Mouse (Mus musculus): ENCODE measurements around the gene Olfr53. TPM values are rescaled to one million over a fixed set of nuclear protein-coding genes. Genes with fewer than 3 reads are reported as not detected.
"Not testable (repeated sequence)": the region's sequence is repeated elsewhere in the genome, so short reads cannot be mapped to it uniquely, and the experiment has no call there.

Olfr53 gene
- total RNA-seq (2021), result not detected

DNA sequence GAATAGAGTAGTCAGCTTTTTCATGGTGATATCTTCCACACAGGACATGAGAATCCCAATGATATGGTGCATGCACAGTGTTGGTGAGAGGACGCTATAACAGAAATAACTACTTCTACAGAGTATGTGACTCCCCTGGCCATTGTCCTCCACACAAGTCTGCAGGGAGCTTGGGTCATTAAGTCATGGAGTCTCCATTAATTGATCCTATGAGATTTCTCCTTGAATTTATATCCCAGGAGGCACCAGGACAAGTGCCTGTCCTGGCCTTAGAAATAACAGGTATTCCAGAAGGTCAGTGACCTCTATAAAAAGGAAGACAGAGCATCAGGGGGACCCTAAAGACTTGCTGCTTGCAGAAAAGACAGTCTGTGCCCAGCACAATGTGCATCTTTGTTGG is at the start of gene Olfr53:
Gene Olfr53 (plus strand): TSS at position 301 of the 400 bp plus-strand sequence.
- intact Hi-C loops (cut with DNase I), result no loop called here
- no peak for DNase-seq

DNA sequence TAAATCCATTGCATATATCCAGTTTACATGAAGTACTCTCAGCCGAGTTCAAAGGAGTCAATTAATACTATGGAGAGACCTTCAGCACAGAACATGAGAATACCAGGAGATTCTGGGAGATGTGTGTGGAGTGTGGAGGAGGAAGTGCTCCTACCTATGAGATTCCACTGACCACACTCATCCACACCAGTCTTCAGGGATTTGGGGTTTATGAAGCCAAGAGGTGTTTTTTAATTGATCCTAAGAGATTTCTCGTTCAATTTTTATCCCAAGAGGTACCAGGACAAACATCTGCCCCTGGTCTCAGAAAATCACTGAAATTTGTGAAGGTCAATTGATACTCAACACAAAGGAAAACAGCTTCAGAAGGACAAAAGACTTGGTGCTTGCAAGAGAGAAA is 45.3 kb upstream of the Olfr53 start, which contains the start of gene Olfr46:
Gene Olfr46 (plus strand): TSS at position 301 of the 400 bp plus-strand sequence.
- DNase-seq; intact Hi-C loops (cut with DNase I): not testable (repeated sequence)

DNA sequence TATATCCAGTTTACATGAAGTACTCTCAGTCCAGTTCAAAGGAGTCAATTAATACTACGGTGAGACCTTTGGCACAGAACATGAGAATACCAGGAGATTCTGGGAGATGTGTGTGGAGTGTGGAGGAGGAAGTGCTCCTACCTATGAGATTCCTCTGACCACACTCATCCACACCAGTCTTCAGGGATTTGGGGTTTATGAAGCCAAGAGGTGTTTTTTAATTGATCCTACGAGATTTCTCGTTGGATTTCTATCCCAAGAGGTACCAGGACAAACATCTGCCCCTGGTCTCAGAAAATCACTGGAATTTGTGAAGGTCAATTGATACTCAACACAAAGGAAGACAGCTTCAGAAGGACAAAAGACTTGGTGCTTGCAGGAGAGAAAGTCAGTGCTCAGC is 17.6 kb upstream of the Olfr53 start, which contains the start of gene Olfr61:
Gene Olfr61 (plus strand): TSS at position 301 of the 400 bp plus-strand sequence.
- intact Hi-C loops (cut with DNase I); DNase-seq: not testable (repeated sequence)

DNA sequence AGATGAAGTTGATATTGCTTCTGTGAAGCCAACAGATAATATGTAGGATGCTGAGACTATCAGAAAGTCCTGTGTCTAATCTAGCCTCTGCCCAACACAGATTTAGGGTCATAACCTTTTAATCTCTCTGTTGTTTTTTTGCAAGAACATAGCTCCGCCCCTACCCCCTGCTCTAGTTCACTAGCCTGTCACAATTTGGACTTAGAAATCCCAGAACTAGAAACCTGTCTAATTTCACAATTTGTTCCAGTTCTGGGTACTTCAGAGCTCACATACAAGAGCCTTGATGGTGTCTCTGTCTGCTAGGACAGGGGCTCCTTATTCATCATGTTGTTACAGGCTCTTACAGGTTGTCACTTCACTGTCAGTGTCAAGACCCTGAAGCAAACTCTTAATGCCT is 15.7 kb upstream of the Olfr53 start:
- DNase-seq, result no peak
- intact Hi-C loops (cut with DNase I), result no loop called here

DNA sequence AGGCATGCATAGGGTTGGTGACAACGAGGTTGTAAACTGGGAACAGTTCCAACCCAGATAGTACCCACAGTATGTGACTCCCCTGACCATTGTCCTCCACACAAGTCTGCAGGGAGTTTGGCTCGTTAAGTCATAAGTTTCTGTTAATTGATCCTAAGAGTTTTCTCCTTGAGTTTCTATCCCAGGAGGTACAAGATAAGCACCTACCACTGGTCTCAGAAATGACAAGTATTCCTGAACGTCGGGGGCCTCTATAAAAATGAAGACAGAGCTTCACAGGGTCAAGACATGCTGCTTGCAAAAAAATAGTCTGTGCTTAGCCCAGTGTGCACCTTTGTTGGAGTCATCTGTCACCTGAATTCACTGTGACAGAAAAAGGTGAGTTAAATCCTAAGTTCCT is 13.4 kb downstream of the Olfr53 start, which contains the start of gene Olfr539:
Gene Olfr539 (plus strand): TSS at position 301 of the 400 bp plus-strand sequence.
- intact Hi-C loops (cut with DNase I), result no loop called here
- DNase-seq, result no peak

DNA sequence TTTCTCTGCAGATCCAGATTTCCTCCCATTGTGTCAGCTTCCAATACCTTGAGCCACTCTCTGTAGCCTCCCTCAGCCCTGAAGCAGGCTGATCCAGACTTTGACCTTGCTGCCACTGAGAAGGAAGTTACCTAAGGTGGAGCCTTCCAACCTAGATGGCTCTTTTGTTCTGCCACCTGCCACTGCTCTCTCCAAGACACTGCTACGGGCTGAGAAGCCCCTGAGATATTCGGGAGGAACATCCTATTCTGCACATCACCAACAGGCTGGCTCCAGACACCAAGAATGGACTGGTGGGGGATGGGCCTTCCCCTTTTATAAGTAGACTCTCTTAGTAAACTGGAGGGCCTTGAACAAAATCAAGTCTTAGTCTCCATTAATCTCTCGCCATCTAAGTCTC is 24.4 kb downstream of the Olfr53 start:
- DNase-seq; intact Hi-C loops (cut with DNase I): not testable (repeated sequence)

DNA sequence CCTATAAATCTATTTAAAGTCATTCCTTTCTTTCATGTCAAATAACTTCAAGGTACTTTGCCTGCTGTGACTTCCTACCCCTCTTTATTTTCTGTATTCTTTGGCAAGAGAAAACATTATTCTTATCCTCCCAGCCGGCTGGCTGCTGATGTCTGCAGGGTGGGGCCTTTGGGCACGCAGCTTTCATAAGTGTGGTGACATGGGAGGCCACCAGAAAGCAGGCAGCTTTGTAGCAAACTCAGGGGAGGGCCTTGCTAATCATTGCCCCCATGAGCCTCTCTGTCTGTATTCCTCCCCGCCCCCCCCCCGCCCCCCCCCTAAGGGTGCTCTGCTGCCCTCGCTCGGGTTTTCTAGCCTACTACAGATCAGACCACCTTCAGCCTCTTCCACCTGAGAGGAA is 29.6 kb downstream of the Olfr53 start:
- intact Hi-C loops (cut with DNase I), result no loop called here
- DNase-seq, result no peak

DNA sequence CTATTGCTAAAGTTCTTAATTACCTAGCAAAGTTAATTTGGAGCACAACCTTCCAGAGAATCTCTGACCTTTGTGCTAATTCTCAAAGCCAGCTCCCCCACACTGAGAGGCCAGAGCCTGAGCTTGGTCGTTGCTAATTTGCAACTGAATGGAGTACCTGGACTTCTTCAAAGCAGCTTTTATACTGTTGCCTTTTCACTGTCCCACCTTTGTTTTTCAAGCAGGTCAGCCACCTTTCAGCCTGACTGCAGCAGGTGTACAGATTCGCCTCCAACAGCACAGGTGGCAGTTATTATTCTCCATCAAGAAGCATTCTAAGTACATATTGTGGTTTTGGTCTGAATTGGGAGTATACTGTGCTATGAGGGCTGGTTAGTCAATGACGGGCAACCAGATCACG is 33.3 kb downstream of the Olfr53 start:
- intact Hi-C loops (cut with DNase I); DNase-seq: not testable (repeated sequence)

DNA sequence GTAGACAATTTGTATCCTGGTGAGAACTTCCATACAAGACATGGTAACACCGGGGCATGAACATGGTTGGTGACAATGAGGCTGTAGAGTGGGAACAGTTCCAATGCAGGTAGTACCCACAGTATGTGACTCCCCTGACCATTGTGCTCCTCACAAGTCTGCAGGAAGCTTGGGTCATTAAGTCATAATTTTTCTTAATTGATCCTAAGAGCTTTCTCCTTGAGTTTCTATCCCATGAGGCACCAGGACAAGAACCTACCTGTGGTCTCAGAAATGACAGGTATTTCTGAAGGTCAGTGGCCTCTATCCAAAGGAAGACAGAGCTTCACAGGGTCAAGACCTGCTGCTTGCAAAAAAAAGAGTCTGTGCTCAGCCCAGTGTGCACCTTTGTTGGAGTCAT is 35.4 kb downstream of the Olfr53 start, which contains the start of gene Olfr45:
Gene Olfr45 (plus strand): TSS at position 301 of the 400 bp plus-strand sequence.
- no peak for DNase-seq
- intact Hi-C loops (cut with DNase I), result loop anchor here (2.0 kb wide), 1 partner anchor 31 kb away; no protein-coding TSS in a partner anchor

DNA sequence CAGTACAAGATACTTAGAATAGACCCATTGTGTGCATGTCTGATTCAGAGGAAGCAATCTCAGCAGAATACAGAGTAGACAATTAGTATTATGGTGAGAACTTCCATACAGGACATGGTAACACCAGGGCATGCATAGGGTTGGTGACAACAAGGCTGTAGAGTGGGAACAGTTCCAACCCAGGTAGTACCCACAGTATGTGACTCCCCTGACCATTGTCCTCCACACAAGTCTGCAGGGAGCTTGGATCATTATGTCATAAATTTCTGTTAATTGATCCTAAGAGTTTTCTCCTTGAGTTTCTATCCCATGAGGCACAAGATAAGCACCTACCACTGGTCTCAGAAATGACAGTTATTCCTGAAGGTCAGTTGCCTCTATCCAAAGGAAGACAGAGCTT is 50.7 kb downstream of the Olfr53 start, which contains the start of gene Olfr541:
Gene Olfr541 (plus strand): TSS at position 301 of the 400 bp plus-strand sequence.
- no peak for DNase-seq
- intact Hi-C loops (cut with DNase I), result no loop called here

Other genes starting within 250 kb of the Olfr53 start
- not detected for gene Olfr531, start 243.5 kb upstream of the Olfr53 start, total RNA-seq (2021)
- gene Olfr532, start 224.8 kb upstream of the Olfr53 start, total RNA-seq (2021), result not detected
- gene Olfr533, start 183.1 kb upstream of the Olfr53 start, total RNA-seq (2021), result not detected
- not detected for gene Olfr535, start 162.2 kb upstream of the Olfr53 start, total RNA-seq (2021)
- gene Olfr536, start 139.1 kb upstream of the Olfr53 start, total RNA-seq (2021), result not detected
- gene Olfr538, start 78.6 kb upstream of the Olfr53 start, total RNA-seq (2021), result not detected
- gene Olfr46, start 45.2 kb upstream of the Olfr53 start, total RNA-seq (2021), result not detected
- not detected for gene Olfr61, start 17.5 kb upstream of the Olfr53 start, total RNA-seq (2021)
- not detected for gene Olfr539, start 13.5 kb downstream of the Olfr53 start, total RNA-seq (2021)
- gene Olfr45, start 35.5 kb downstream of the Olfr53 start, total RNA-seq (2021), result not detected
- not detected for gene Olfr541, start 50.8 kb downstream of the Olfr53 start, total RNA-seq (2021)
- 10 to 100 TPM in 1 of 2 experiments, 1 to 10 TPM in 1; 4.3 to 13.2 TPM for gene Cyp2e1, start 117.3 kb downstream of the Olfr53 start, total RNA-seq (2021)
- gene Syce1, start 141.4 kb downstream of the Olfr53 start, total RNA-seq (2021), result not detected
- under 1 TPM; 0.19 to 0.35 TPM for gene Zfp941, start 175.7 kb downstream of the Olfr53 start, total RNA-seq (2021)
- 1 to 10 TPM in 1 of 2 experiments, under 1 TPM in 1; 0.44 to 1.2 TPM for gene Urah, start 188.6 kb downstream of the Olfr53 start, total RNA-seq (2021)
- 10 to 100 TPM; 23.9 to 24.8 TPM for gene Scgb1c1, start 199.1 kb downstream of the Olfr53 start, total RNA-seq (2021)
- gene Odf3, start 201.4 kb downstream of the Olfr53 start, total RNA-seq (2021), result not detected
- gene Gm45785, start 209.9 kb downstream of the Olfr53 start, total RNA-seq (2021), result not detected
- gene Ric8a, start 210.5 kb downstream of the Olfr53 start, total RNA-seq (2021), result 10 to 100 TPM; 19.8 to 22.4 TPM
- 10 to 100 TPM; 10.3 to 11.0 TPM for gene Bet1l, start 211.1 kb downstream of the Olfr53 start, total RNA-seq (2021)
- 10 to 100 TPM; 85.8 to 92.3 TPM for gene Psmd13, start 235.5 kb downstream of the Olfr53 start, total RNA-seq (2021)
- 10 to 100 TPM; 62.1 to 71.1 TPM for gene Sirt3, start 235.9 kb downstream of the Olfr53 start, total RNA-seq (2021)